ENCODE assay signal across 12 mouse cellular contexts in genomic region chr9:110306371-110306770, GRCm38 (mm10). TPM values are rescaled to one million over a fixed set of nuclear protein-coding genes. Genes with fewer than 3 reads are reported as not detected.
A peak's percentile ranks its signal among the peaks of the same experiment; 100 is the strongest.
DNase-seq lines count a peak whose midpoint lies in the region; ATAC-seq lines count a peak whose summit lies in the region.
"Had no signal": no experiment of that assay in that cellular context is flagged by ENCODE, and none has a peak within 500 bp of the region (broad histone marks: within the 10 kb centered on the region; RNA-seq: fewer than 3 reads in every experiment).

No protein-coding gene starts in this region.

- H3K4me2 ChIP-seq in liver, embryonic 11.5 days, result peak overlapping the region; percentile 81
- peak overlapping the region; percentile 71 for H3K4me2 ChIP-seq in limb, embryonic 13.5 days (replicated peaks)
- peak overlapping the region; percentile 70 for H3K4me2 ChIP-seq in neural tube, embryonic 13.5 days
- no peak overlapping the region for H3K4me2 ChIP-seq in kidney, embryonic 14.5 days (replicated peaks; ENCODE audit: low read depth, low read length)

- peaks cover 18% of the 10 kb centered on the region for H3K4me1 ChIP-seq in liver, embryonic 11.5 days (replicated peaks; ENCODE audit: control insufficient read depth, insufficient read depth, low read length)
- H3K4me1 ChIP-seq in limb, embryonic 13.5 days, result peaks cover 7% of the 10 kb centered on the region
- peaks cover 22% of the 10 kb centered on the region for H3K4me1 ChIP-seq in neural tube, embryonic 13.5 days (replicated peaks)
- no peaks in the 10 kb centered on the region for H3K4me1 ChIP-seq in kidney, embryonic 14.5 days (ENCODE audit: control insufficient read depth, insufficient read depth, low read length)

- peak overlapping the region; percentile 43 for H3K9ac ChIP-seq in liver, embryonic 11.5 days (ENCODE audit: low read depth, low read length)
- no peak overlapping the region for H3K9ac ChIP-seq in limb, embryonic 13.5 days
- peak overlapping the region; percentile 89 for H3K9ac ChIP-seq in neural tube, embryonic 13.5 days
- no peak overlapping the region for H3K9ac ChIP-seq in kidney, embryonic 14.5 days (ENCODE audit: low read depth, low read length)

- peak overlapping the region; percentile 38; the same call in 1 of the 2 replicates for H3K27ac ChIP-seq in liver, embryonic 11.5 days (ENCODE audit: low read depth, low read length)
- H3K27ac ChIP-seq in limb, embryonic 13.5 days, result no peak overlapping the region
- no peak overlapping the region for H3K27ac ChIP-seq in neural tube, embryonic 13.5 days (replicated peaks)
- no peak overlapping the region for H3K27ac ChIP-seq in kidney, embryonic 14.5 days (ENCODE audit: low read depth, low read length)

- 74% methylated on average over 5 of the region's 5 CpGs for WGBS in liver, embryonic 11.5 days
- 88% methylated on average over 5 of the region's 5 CpGs for WGBS in limb, embryonic 13.5 days
- WGBS in neural tube, embryonic 13.5 days, result 94% methylated on average over 5 of the region's 5 CpGs
- 90% methylated on average over 5 of the region's 5 CpGs for WGBS in kidney, embryonic 14.5 days

- no peaks in the 10 kb centered on the region for H3K27me3 ChIP-seq in liver, embryonic 11.5 days (replicated peaks; ENCODE audit: control insufficient read depth, insufficient read depth, low read length)
- H3K27me3 ChIP-seq in limb, embryonic 13.5 days, result no peaks in the 10 kb centered on the region
- no peaks in the 10 kb centered on the region for H3K27me3 ChIP-seq in neural tube, embryonic 13.5 days
- H3K27me3 ChIP-seq in kidney, embryonic 14.5 days (ENCODE audit: control insufficient read depth, insufficient read depth, low read length), result no peaks in the 10 kb centered on the region

- DNase-seq in liver, embryonic 11.5 days (ENCODE audit: low spot score), result no peak
- no peak for DNase-seq in liver
- DNase-seq in fat pad, adult 2 months (ENCODE audit: extremely low read depth, low read depth, low spot score), result peak; percentile 99
- DNase-seq in gastrocnemius, postnatal 36 days, result no peak
- no peak for DNase-seq in cerebellum, adult 9-10 months
- DNase-seq: adrenal gland, postnatal 10 days; cerebellum, postnatal 14 days; heart, postnatal 14 days; spleen, adult 18-20 months had no signal

- no peak for ATAC-seq in liver, embryonic 11.5 days (replicated peaks; ENCODE audit: low FRiP score)
- no peak for ATAC-seq in limb, embryonic 13.5 days (ENCODE audit: low FRiP score, low read depth)
- no peak for ATAC-seq in neural tube, embryonic 13.5 days (ENCODE audit: low read depth)
- no peak for ATAC-seq in kidney, embryonic 14.5 days (ENCODE audit: low FRiP score, low TSS enrichment)

- peak overlapping the region; percentile 54; the same call in 1 of the 2 replicates for H3K4me3 ChIP-seq in liver, embryonic 11.5 days (ENCODE audit: low read depth, low read length)
- H3K4me3 ChIP-seq in limb, embryonic 13.5 days, result peak overlapping the region; percentile 62; the same call in 1 of the 2 replicates
- peak overlapping the region; percentile 56; the same call in 1 of the 2 replicates for H3K4me3 ChIP-seq in neural tube, embryonic 13.5 days
- H3K4me3 ChIP-seq in kidney, embryonic 14.5 days (ENCODE audit: low read length), result no peak overlapping the region; the same call in 1 of the 2 replicates

- peaks cover 5% of the 10 kb centered on the region; the same call in 1 of the 2 replicates for H3K36me3 ChIP-seq in liver, embryonic 11.5 days (ENCODE audit: control insufficient read depth, insufficient read depth, low read length)
- H3K36me3 ChIP-seq in limb, embryonic 13.5 days, result peaks cover 17% of the 10 kb centered on the region
- peaks cover 19% of the 10 kb centered on the region for H3K36me3 ChIP-seq in neural tube, embryonic 13.5 days
- peaks cover 15% of the 10 kb centered on the region; the same call in 1 of the 2 replicates for H3K36me3 ChIP-seq in kidney, embryonic 14.5 days (ENCODE audit: control insufficient read depth, insufficient read depth, low read length)

- intact Hi-C loops in gastrocnemius, postnatal 36 days (cut with DNase I), result no loop called here

- no peaks in the 10 kb centered on the region; the same call in 1 of the 2 replicates for H3K9me3 ChIP-seq in liver, embryonic 11.5 days (ENCODE audit: control insufficient read depth, low read length)
- H3K9me3 ChIP-seq in limb, embryonic 13.5 days, result no peaks in the 10 kb centered on the region
- H3K9me3 ChIP-seq in neural tube, embryonic 13.5 days, result no peaks in the 10 kb centered on the region
- 0 out of 2 replicates have a peak, but pooled peaks cover 2% of the 10 kb centered on the region for H3K9me3 ChIP-seq in kidney, embryonic 14.5 days (ENCODE audit: control insufficient read depth, low read length)

RNA-seq across cellular contexts. Expression of gene Elp6, which starts 1.4 kb away (rescaled TPM):
- polyA plus RNA-seq in liver, embryonic 11.5 days (2014; fragmentation: Nextera tagmentation; extraction: Ambion mirVana), result 27.7 TPM in 2 replicates
- polyA plus RNA-seq in limb, embryonic 13.5 days (2015; fragmentation: Nextera tagmentation; extraction: Ambion mirVana), result 34.4 and 35.8 TPM in 2 replicates
- 35.8 and 39.2 TPM in 2 replicates for polyA plus RNA-seq in neural tube, embryonic 13.5 days (2015; fragmentation: Nextera tagmentation; extraction: Ambion mirVana)
- total RNA-seq in gastrocnemius, postnatal 36 days (2021), result 1 to 10 TPM; 2.8 to 3.1 TPM
- polyA plus RNA-seq in kidney, embryonic 14.5 days (2014; fragmentation: Nextera tagmentation; extraction: Ambion mirVana), result 32.3 and 33.8 TPM in 2 replicates

RNA-seq across cellular contexts. Expression of gene Scap, which starts 26.7 kb away (rescaled TPM):
- 32.9 and 36.7 TPM in 2 replicates for polyA plus RNA-seq in liver, embryonic 11.5 days (2014; fragmentation: Nextera tagmentation; extraction: Ambion mirVana)
- polyA plus RNA-seq in limb, embryonic 13.5 days (2015; fragmentation: Nextera tagmentation; extraction: Ambion mirVana), result 39.7 and 40.2 TPM in 2 replicates
- polyA plus RNA-seq in neural tube, embryonic 13.5 days (2015; fragmentation: Nextera tagmentation; extraction: Ambion mirVana), result 45.5 and 47.5 TPM in 2 replicates
- 10 to 100 TPM; 15.2 to 15.8 TPM for total RNA-seq in gastrocnemius, postnatal 36 days (2021)
- polyA plus RNA-seq in kidney, embryonic 14.5 days (2014; fragmentation: Nextera tagmentation; extraction: Ambion mirVana), result 33.0 and 37.5 TPM in 2 replicates

Comparison
In these comparisons a context has a peak if more than half of its experiments do, and no peak if none do; other contexts are left out.
1. H3K9ac ChIP-seq: peak in liver, embryonic 11.5 days (single experiment) and neural tube, embryonic 13.5 days (single experiment); none in limb, embryonic 13.5 days (single experiment) and kidney, embryonic 14.5 days (single experiment).